Mouse (Mus musculus) liver, adult 2 months (tissue): ENCODE measurements at regions not wholly inside any gene's neighbourhood (a gene's known extent, or its start where the extent isn't known, plus 50 kb on each side); places are given as distances from the start of the nearest gene placed in this dataset.

ENCODE experiments used
- DNase-seq: peaks from one replicate; pipeline ENCODE4 v3.0.0-alpha.2; 2011; ENCODE audit warnings: low read depth, low spot score; ENCODE audit errors: extremely low read depth
- H3K27ac ChIP-seq: fragments of 200-500 bp; replicated peaks from 2 replicates; pipeline ENCODE4 v1.5.1; 2012; ENCODE audit warnings: low read depth, mild to moderate bottlenecking, control low read depth, inconsistent platforms, low read length; ENCODE audit not compliant: insufficient read depth
- H3K27me3 ChIP-seq: fragments of 200-500 bp; 2 replicates; pipeline ENCODE4 v1.6.1; 2012; ENCODE audit warnings: mild to moderate bottlenecking, moderate library complexity, low read length, inconsistent platforms; ENCODE audit not compliant: control insufficient read depth, insufficient read depth
- H3K36me3 ChIP-seq: fragments of 200-500 bp; 2 replicates; pipeline ENCODE4 v1.6.1; 2012; ENCODE audit warnings: low read length, inconsistent platforms; ENCODE audit not compliant: control insufficient read depth, insufficient read depth
- H3K4me1 ChIP-seq: fragments of 200-500 bp; 2 replicates; pipeline ENCODE4 v1.6.1; 2011; ENCODE audit warnings: low read length; ENCODE audit not compliant: control insufficient read depth, insufficient read depth
- H3K4me3 ChIP-seq: fragments of 200-500 bp; 2 replicates; pipeline ENCODE4 v1.5.1; 2011; ENCODE audit warnings: low read depth, mild to moderate bottlenecking, control low read depth, low read length, moderate library complexity; ENCODE audit not compliant: insufficient read depth
- H3K79me2 ChIP-seq: fragments of 200-500 bp; 2 replicates; pipeline ENCODE4 v1.6.1; 2012; ENCODE audit warnings: inconsistent platforms, mild to moderate bottlenecking, low read length, moderate library complexity; ENCODE audit not compliant: control insufficient read depth, insufficient read depth
- H3K9ac ChIP-seq: fragments of 200-500 bp; 2 replicates; pipeline ENCODE4 v1.6.1; 2012; ENCODE audit warnings: low read depth, mild to moderate bottlenecking, control low read depth, inconsistent platforms, low read length
- CTCF ChIP-seq: fragments of 200-500 bp; IDR thresholded peaks from 2 replicates; pipeline ENCODE4 v1.5.1; 2011; ENCODE audit warnings: low read depth, low read length, control low read depth
- POLR2A ChIP-seq: fragments of 200-500 bp; IDR thresholded peaks from 2 replicates; pipeline ENCODE4 v1.6.1; 2011; ENCODE audit warnings: low read length, control low read depth; ENCODE audit not compliant: insufficient read depth; ENCODE audit errors: extremely low read depth
- WGBS: fragments of 180-500 bp; shearing (Covaris S2); methylation state at CpG from one replicate; pipeline ENCODE4 v1.1.7; 2018; 5-methylcytosine and 5-hydroxymethylcytosine counted together

- H3K79me2 ChIP-seq = no peaks in the 10 kb centered on the region
- no peak for DNase-seq
- no peaks in the 10 kb centered on the region for H3K36me3 ChIP-seq
- WGBS = 95% methylated on average over 1 of the region's 1 CpGs
- TF ChIP-seq POLR2A (no peak), CTCF (no peak)
- no peak overlapping the region for H3K4me3 ChIP-seq
- no peak overlapping the region for H3K27ac ChIP-seq
- no peaks in the 10 kb centered on the region for H3K27me3 ChIP-seq
- H3K4me1 ChIP-seq = no peaks in the 10 kb centered on the region
- H3K9ac ChIP-seq = no peak overlapping the region
Measured at GRCm38 (mm10) chr16:49644416-49644815, 54.6 kb upstream of the Ift57 start.

- DNase-seq = no peak
- no peaks in the 10 kb centered on the region for H3K79me2 ChIP-seq
- TF ChIP-seq POLR2A (no peak), CTCF (no peak)
- no peak overlapping the region for H3K27ac ChIP-seq
- H3K36me3 ChIP-seq = no peaks in the 10 kb centered on the region
- H3K9ac ChIP-seq = no peak overlapping the region
- H3K4me3 ChIP-seq = no peak overlapping the region
- H3K4me1 ChIP-seq = no peaks in the 10 kb centered on the region
- H3K27me3 ChIP-seq = no peaks in the 10 kb centered on the region
Measured at GRCm38 (mm10) chr16:49646479-49646878, 52.6 kb upstream of the Ift57 start.
